Mouse (Mus musculus) embryonic facial prominence, embryonic 11.5 days (tissue): ENCODE measurements around the gene Coro2a. TPM values are rescaled to one million over a fixed set of nuclear protein-coding genes. Genes with fewer than 3 reads are reported as not detected.

Experiments used
- ATAC-seq: fragments of 200-750 bp; cut with Nextera tagmentation; replicated peaks from 2 replicates; pipeline ENCODE4 v1.8.0; 2017; ENCODE audit warnings: low read depth; ENCODE audit not compliant: insufficient number of reproducible peaks, low FRiP score, low TSS enrichment
- DNase-seq: peaks from one replicate; pipeline ENCODE4 v3.0.0-alpha.2; 2015; ENCODE audit warnings: low spot score
- H3K27ac ChIP-seq: fragments of 300-500 bp; sonication (generic); replicated peaks from 2 replicates; pipeline ENCODE4 v1.5.1; 2014; ENCODE audit warnings: mild to moderate bottlenecking, low read depth, low read length, control low read depth
- H3K27me3 ChIP-seq: fragments of 300-500 bp; sonication (generic); 2 replicates; pipeline ENCODE4 v1.6.1; 2014; ENCODE audit warnings: mild to moderate bottlenecking, low read length, moderate library complexity, mixed read lengths; ENCODE audit not compliant: control insufficient read depth, insufficient read depth
- H3K36me3 ChIP-seq: fragments of 300-500 bp; sonication (generic); replicated peaks from 2 replicates; pipeline ENCODE4 v1.6.1; 2014; ENCODE audit warnings: low read depth, mild to moderate bottlenecking, low read length, moderate library complexity, mixed read lengths; ENCODE audit not compliant: control insufficient read depth, insufficient read depth
- H3K4me1 ChIP-seq: fragments of 300-500 bp; sonication (generic); 2 replicates; pipeline ENCODE4 v1.6.1; 2014; ENCODE audit warnings: low read length, mixed read lengths; ENCODE audit not compliant: control insufficient read depth, insufficient read depth
- H3K4me2 ChIP-seq: fragments of 300-500 bp; sonication (generic); 2 replicates; pipeline ENCODE4 v1.6.1; 2014; ENCODE audit warnings: low read depth, mild to moderate bottlenecking, control low read depth, low read length, moderate library complexity
- H3K4me3 ChIP-seq: fragments of 300-500 bp; sonication (generic); 2 replicates; pipeline ENCODE4 v1.5.1; 2014; ENCODE audit warnings: low read depth, low read length, control low read depth
- H3K9ac ChIP-seq: fragments of 300-500 bp; sonication (generic); replicated peaks from 2 replicates; pipeline ENCODE4 v1.6.1; 2014; ENCODE audit warnings: mild to moderate bottlenecking, control low read depth, low read length
- H3K9me3 ChIP-seq: fragments of 300-500 bp; sonication (generic); replicated peaks from 2 replicates; pipeline ENCODE4 v1.6.1; 2016; ENCODE audit warnings: mild to moderate bottlenecking, low read length, inconsistent platforms, mixed read lengths; ENCODE audit not compliant: control insufficient read depth
- WGBS: fragments of 180-500 bp; shearing (Covaris S2); extraction: QIAGEN DNeasy Blood & Tissue Kit; methylation state at CpG from one replicate; pipeline ENCODE4 v1.1.7; 2014; 5-methylcytosine and 5-hydroxymethylcytosine counted together
- polyA plus RNA-seq: library from polyadenylated mRNA; unstranded; fragments of >200 nt; fragmentation: Nextera tagmentation; extraction: Ambion mirVana; gene quantifications from 2 replicates; pipeline ENCODE4 v1.2.1, GENCODE M21; 2014

The Coro2a gene
- polyA plus RNA-seq, 1 experiment from 2014 or later, result 6.0 TPM

DNA sequence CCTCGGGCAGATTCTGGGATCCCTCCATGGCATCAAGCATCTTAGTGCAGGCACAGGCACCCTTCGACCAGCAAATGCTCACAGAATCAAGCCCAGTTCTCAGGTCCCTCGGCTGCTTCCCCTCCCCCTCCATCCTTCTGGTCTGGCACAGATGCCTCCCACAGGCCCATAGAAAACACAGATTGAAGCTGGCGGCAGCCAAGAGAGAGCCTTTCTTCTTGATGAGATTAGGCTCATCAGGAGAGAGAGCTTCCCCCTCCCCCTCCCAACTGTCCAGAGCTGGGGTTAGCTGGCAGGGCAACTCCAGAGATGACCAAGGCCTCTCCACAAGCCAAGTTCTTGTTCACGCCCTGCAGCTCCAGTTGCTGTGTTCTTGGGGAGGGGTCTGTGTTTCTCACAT lies 32.3 kb downstream of the Coro2a start:
- H3K27ac ChIP-seq, result no peak overlapping the region
- no peak for ATAC-seq

GRCm38 (mm10) chr4:46568169-46568568 lies 33.8 kb downstream of the Coro2a start:
- no peaks in the 10 kb centered on the region for H3K9me3 ChIP-seq

More for the DNA sequence above, 32.3 kb downstream of the Coro2a start:
- Histone ChIP-seq H3K27me3 (no peaks in the 10 kb centered on the region), H3K9ac (no peak overlapping the region), H3K4me3 (no peak overlapping the region), H3K4me1 (no peaks in the 10 kb centered on the region), H3K9me3 (no peaks in the 10 kb centered on the region), H3K36me3 (no peaks in the 10 kb centered on the region), H3K4me2 (no peak overlapping the region)
- WGBS, result 32% methylated on average over 5 of the region's 5 CpGs
- DNase-seq, result no peak

DNA sequence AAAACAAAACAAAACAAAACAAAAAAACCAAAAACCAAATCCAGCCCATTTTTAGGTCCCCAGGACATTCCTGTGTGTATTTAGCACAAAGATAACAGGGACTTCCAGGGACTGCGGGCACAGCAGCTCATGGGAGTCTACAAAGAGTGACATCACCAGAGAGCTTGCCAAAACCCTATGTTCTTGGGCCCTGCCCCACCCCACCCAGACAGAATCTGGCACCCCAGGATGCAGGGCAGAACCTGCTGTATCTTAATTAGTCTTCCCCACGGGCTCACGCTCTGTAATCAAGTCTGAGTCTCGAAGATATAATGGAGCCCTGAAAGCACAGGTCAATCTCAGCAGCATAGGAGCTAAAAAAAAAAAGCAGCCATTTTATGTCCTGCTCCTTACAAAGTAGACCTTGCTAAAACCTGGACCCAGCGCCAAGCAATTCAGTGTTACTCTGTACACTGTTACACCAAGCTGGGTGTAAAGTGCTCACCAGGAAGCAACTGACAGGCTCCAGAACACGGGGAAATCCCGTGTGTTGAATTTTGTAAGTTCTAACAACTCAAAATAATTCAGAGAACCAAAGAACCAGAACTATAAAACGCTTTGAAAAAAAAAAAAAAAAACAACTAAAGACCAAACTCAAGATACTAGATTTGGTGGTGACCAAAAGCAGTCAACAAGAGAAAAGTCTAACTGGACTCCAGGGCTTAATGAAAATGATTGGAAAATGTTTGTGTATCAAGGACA lies 34.9 kb downstream of the Coro2a start:
- H3K36me3 ChIP-seq, result no peaks in the 10 kb centered on the region
- ATAC-seq (no peak), DNase-seq (no peak)
- H3K27me3 ChIP-seq, result no peaks in the 10 kb centered on the region
- no peak overlapping the region for H3K27ac ChIP-seq
- H3K4me2 ChIP-seq, result no peak overlapping the region
- H3K4me3 ChIP-seq, result no peak overlapping the region
- WGBS, result 78% methylated on average over 8 of the region's 8 CpGs
- H3K9me3 ChIP-seq, result no peaks in the 10 kb centered on the region
- H3K4me1 ChIP-seq, result no peaks in the 10 kb centered on the region
- no peak overlapping the region for H3K9ac ChIP-seq

More at GRCm38 (mm10) chr4:46568169-46568568, 33.8 kb downstream of the Coro2a start:
- Histone ChIP-seq H3K4me2 (no peak overlapping the region), H3K27ac (no peak overlapping the region), H3K4me3 (no peak overlapping the region), H3K9ac (no peak overlapping the region), H3K4me1 (no peaks in the 10 kb centered on the region), H3K27me3 (no peaks in the 10 kb centered on the region), H3K36me3 (no peaks in the 10 kb centered on the region)
- 92% methylated on average over 8 of the region's 8 CpGs for WGBS
- ATAC-seq (no peak), DNase-seq (no peak)

DNA sequence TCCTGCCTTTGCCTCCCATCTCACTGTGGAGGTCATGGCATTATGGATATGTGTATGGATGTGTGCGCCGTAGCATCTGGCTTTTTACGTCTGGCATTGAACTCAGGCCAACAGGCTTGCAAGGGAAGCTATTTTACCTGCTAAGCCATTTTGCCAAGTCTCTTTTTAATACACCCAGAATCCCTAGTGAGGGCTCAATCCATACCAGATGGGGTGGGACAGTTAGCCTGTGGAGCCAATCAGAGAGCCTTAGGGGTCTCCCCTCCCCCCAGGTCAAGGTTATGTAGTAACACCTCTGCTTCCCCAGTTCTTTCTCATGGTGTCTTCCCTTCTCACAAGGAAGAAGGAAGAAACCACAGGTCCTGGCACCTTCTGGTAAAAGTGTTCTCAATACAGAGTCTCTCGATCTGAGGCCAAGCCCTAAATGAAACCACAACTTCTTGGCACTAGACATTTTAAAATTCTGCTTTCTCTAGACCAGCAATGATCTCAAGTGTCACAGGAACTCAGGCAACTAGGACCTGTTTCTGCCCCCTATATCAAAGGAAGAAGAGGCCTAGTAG lies 36.5 kb downstream of the Coro2a start:
- Histone ChIP-seq H3K4me1 (no peaks in the 10 kb centered on the region), H3K27me3 (no peaks in the 10 kb centered on the region), H3K4me3 (no peak overlapping the region), H3K36me3 (no peaks in the 10 kb centered on the region), H3K4me2 (no peak overlapping the region), H3K27ac (no peak overlapping the region), H3K9ac (no peak overlapping the region), H3K9me3 (no peaks in the 10 kb centered on the region)
- 90% methylated on average over 4 of the region's 4 CpGs for WGBS
- no peak for DNase-seq
- ATAC-seq, result no peak

GRCm38 (mm10) chr4:46564247-46564646 lies 37.8 kb downstream of the Coro2a start:
- no peaks in the 10 kb centered on the region for H3K36me3 ChIP-seq
- no peak for ATAC-seq

DNA sequence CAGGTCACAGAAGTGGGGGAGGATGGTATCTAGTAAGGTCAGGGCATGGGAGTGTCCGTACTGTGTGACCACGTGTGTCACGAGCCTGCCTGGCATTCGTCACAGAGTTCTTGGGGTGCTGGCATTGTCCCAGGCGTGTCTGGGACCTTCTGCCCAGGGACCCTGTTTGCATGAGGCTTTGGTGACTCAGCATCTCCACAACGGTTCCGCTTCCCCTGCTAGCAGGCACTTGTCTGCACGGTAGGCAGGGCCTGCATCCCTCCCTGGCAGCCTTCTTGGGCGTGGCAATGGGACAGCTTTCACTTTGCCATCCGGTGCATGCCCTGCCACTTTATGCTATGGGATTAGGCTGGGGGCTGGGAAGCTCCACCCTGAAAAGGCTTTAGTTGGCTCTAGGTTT lies 38.2 kb downstream of the Coro2a start:
- Histone ChIP-seq H3K36me3 (no peaks in the 10 kb centered on the region), H3K27me3 (no peaks in the 10 kb centered on the region), H3K27ac (no peak overlapping the region), H3K4me1 (no peaks in the 10 kb centered on the region), H3K4me3 (no peak overlapping the region), H3K9ac (no peak overlapping the region), H3K9me3 (no peaks in the 10 kb centered on the region), H3K4me2 (no peak overlapping the region)
- WGBS, result 71% methylated on average over 10 of the region's 10 CpGs
- no peak for DNase-seq
- no peak for ATAC-seq

More at GRCm38 (mm10) chr4:46564247-46564646, 37.8 kb downstream of the Coro2a start:
- Histone ChIP-seq H3K4me2 (no peak overlapping the region), H3K9ac (no peak overlapping the region), H3K27me3 (no peaks in the 10 kb centered on the region), H3K27ac (no peak overlapping the region), H3K4me1 (no peaks in the 10 kb centered on the region), H3K4me3 (no peak overlapping the region), H3K9me3 (no peaks in the 10 kb centered on the region)
- 92% methylated on average over 4 of the region's 4 CpGs for WGBS
- DNase-seq, result no peak

- H3K4me3 ChIP-seq, result no peak overlapping the region
- H3K9ac ChIP-seq, result no peak overlapping the region
- 92% methylated on average over 14 of the region's 14 CpGs for WGBS
Measured at GRCm38 (mm10) chr4:46562841-46563240, 39.2 kb downstream of the Coro2a start.

GRCm38 (mm10) chr4:46562037-46562436 lies 40.0 kb downstream of the Coro2a start:
- H3K27me3 ChIP-seq, result no peaks in the 10 kb centered on the region
- H3K4me2 ChIP-seq, result no peak overlapping the region
- no peak overlapping the region for H3K27ac ChIP-seq
- H3K4me1 ChIP-seq, result no peaks in the 10 kb centered on the region
- WGBS, result 81% methylated on average over 5 of the region's 5 CpGs
- H3K4me3 ChIP-seq, result no peak overlapping the region
- no peak for DNase-seq
- no peak for ATAC-seq
- no peaks in the 10 kb centered on the region for H3K36me3 ChIP-seq
- no peak overlapping the region for H3K9ac ChIP-seq
- no peaks in the 10 kb centered on the region for H3K9me3 ChIP-seq

More at GRCm38 (mm10) chr4:46562841-46563240, 39.2 kb downstream of the Coro2a start:
- H3K27ac ChIP-seq, result no peak overlapping the region
- no peak overlapping the region for H3K4me2 ChIP-seq
- no peak for ATAC-seq
- H3K27me3 ChIP-seq, result no peaks in the 10 kb centered on the region
- DNase-seq, result no peak
- H3K36me3 ChIP-seq, result no peaks in the 10 kb centered on the region
- H3K4me1 ChIP-seq, result no peaks in the 10 kb centered on the region
- no peaks in the 10 kb centered on the region for H3K9me3 ChIP-seq
